Mouse (Mus musculus): Measurements from ENCODE around the gene Oit1.

DNA sequence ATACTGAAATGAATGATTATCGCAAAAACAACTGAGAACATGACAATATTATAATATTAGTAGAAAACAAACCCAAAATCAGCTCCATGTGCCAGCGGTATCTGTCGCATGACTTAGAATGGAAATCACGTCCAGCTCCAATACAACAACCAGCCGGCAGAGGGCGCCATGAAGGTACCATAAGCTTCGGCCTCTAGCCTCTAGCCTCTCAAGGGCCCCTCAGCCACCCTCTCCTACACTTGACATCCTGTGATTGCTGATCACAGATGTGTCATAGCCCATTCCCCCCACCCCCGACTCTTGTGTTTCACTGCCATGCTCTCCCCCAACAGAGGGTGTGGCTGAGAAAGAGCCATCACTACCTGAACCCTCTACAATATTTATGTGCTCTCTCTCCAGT, 78.3 kb downstream of the Oit1 start:
- TF ChIP-seq EP300 (IDR thresholded peaks at IDR 0.05; ENCODE audit: insufficient read depth, low read depth, low read length) (no peak), POLR2A (IDR thresholded peaks at IDR 0.05; ENCODE audit: insufficient read depth, low read length) (no peak)
